Mouse (Mus musculus) olfactory bulb, adult 2 months (tissue): ENCODE data around the gene Cd33. TPM values are rescaled to one million over a fixed set of nuclear protein-coding genes. Genes with fewer than 3 reads are reported as not detected.

ENCODE experiments used
- H3K27ac ChIP-seq: fragments of 200-500 bp; 2 replicates; pipeline ENCODE4 v1.5.1; 2012; ENCODE audit warnings: low read depth, low read length; ENCODE audit not compliant: insufficient read depth
- H3K4me1 ChIP-seq: fragments of 200-500 bp; 2 replicates; pipeline ENCODE4 v1.6.1; 2012; ENCODE audit warnings: low read length; ENCODE audit not compliant: control insufficient read depth, insufficient read depth
- H3K4me3 ChIP-seq: fragments of 200-500 bp; 2 replicates; pipeline ENCODE4 v1.5.1; 2012; ENCODE audit warnings: mild to moderate bottlenecking, low read depth, low read length, moderate library complexity; ENCODE audit not compliant: insufficient read depth
- CTCF ChIP-seq: fragments of 200-500 bp; IDR thresholded peaks from 2 replicates; pipeline ENCODE4 v1.5.1; 2012; ENCODE audit warnings: low read depth, mild to moderate bottlenecking, low read length, moderate library complexity; ENCODE audit not compliant: insufficient read depth
- POLR2A ChIP-seq: fragments of 200-500 bp; IDR thresholded peaks from 2 replicates; pipeline ENCODE4 v1.6.1; 2012; ENCODE audit warnings: mild to moderate bottlenecking, low read depth, low read length, moderate library complexity; ENCODE audit not compliant: insufficient read depth
- WGBS: fragments of 180-500 bp; shearing (Covaris S2); methylation state at CpG from one replicate; pipeline ENCODE4 v1.1.7; 2018; 5-methylcytosine and 5-hydroxymethylcytosine counted together
- polyA plus RNA-seq: library from polyadenylated mRNA; stranded (reverse); fragments of >200 nt; gene quantifications from 2 replicates; pipeline ENCODE4 v1.2.4, GENCODE M21; 2012; ENCODE audit warnings: low replicate concordance; ENCODE audit not compliant: missing spikeins, insufficient read depth, insufficient read length

Cd33 gene
- not detected in 2 replicates for polyA plus RNA-seq

GRCm38 (mm10) chr7:43544225-43544977, at the start of gene Cd33:
Cd33 (minus strand) TSS chr7:43544428.
- no peak for TF ChIP-seq CTCF
- TF ChIP-seq POLR2A: no peak
- no peak within 1 kb of the TSS for H3K4me3 ChIP-seq
- H3K4me1 ChIP-seq: no peaks in the 10 kb centered on the region
- no peak within 1 kb of the TSS for H3K27ac ChIP-seq
- 80% methylated on average over 7 of the region's 7 CpGs for WGBS

GRCm38 (mm10) chr7:43584790-43585189, 40.6 kb upstream of the Cd33 start:
- Histone ChIP-seq H3K4me3 (no peak overlapping the region), H3K27ac (no peak overlapping the region), H3K4me1 (peaks cover 7% of the 10 kb centered on the region)
- TF ChIP-seq CTCF: no peak
- no peak for TF ChIP-seq POLR2A
- WGBS: 90% methylated on average over 5 of the region's 5 CpGs

GRCm38 (mm10) chr7:43580526-43580925, 36.3 kb upstream of the Cd33 start:
- WGBS: 23% methylated on average over 5 of the region's 5 CpGs
- Histone ChIP-seq H3K4me1 (peaks cover 7% of the 10 kb centered on the region), H3K4me3 (peak overlapping the region; percentile 87), H3K27ac (no peak overlapping the region)
- TF ChIP-seq CTCF (no peak), POLR2A (no peak)

GRCm38 (mm10) chr7:43579440-43580171, 35.4 kb upstream of the Cd33 start, which contains the start of gene Zfp719:
Zfp719 (plus strand) TSS chr7:43579610.
- Histone ChIP-seq H3K4me3 (peak within 1 kb of the TSS; percentile 87), H3K4me1 (peaks cover 7% of the 10 kb centered on the region), H3K27ac (peak within 1 kb of the TSS; percentile 93)
- WGBS: under 1% methylated on average over 37 of the region's 37 CpGs
- TF ChIP-seq POLR2A (peak; percentile 71), CTCF (no peak)

GRCm38 (mm10) chr7:43571216-43571615, 27.0 kb upstream of the Cd33 start:
- TF ChIP-seq POLR2A: no peak
- TF ChIP-seq CTCF: no peak
- H3K4me1 ChIP-seq: no peaks in the 10 kb centered on the region
- H3K4me3 ChIP-seq: no peak overlapping the region
- WGBS: 94% methylated on average over 2 of the region's 2 CpGs
- no peak overlapping the region for H3K27ac ChIP-seq

- Histone ChIP-seq H3K4me3 (no peak overlapping the region), H3K27ac (no peak overlapping the region), H3K4me1 (peaks cover 10% of the 10 kb centered on the region)
- WGBS: 43% methylated on average over 6 of the region's 6 CpGs
- no peak for TF ChIP-seq CTCF
- no peak for TF ChIP-seq POLR2A
These were observed 19.1 kb upstream of the Cd33 start for GRCm38 (mm10) chr7:43563300-43563699.

GRCm38 (mm10) chr7:43562651-43563070, 18.4 kb upstream of the Cd33 start:
- Histone ChIP-seq H3K27ac (peak overlapping the region; percentile 4; the same call in 1 of the 2 replicates), H3K4me3 (peak overlapping the region; percentile 68), H3K4me1 (peaks cover 10% of the 10 kb centered on the region)
- TF ChIP-seq POLR2A (no peak), CTCF (no peak)
- under 1% methylated on average over 10 of the region's 10 CpGs for WGBS

- Histone ChIP-seq H3K4me1 (peaks cover 10% of the 10 kb centered on the region), H3K4me3 (peak within 1 kb of the TSS; percentile 68), H3K27ac (peak within 1 kb of the TSS; percentile 4; the same call in 1 of the 2 replicates)
- no peak for TF ChIP-seq CTCF
- no peak for TF ChIP-seq POLR2A
- WGBS: under 1% methylated on average over 27 of the region's 27 CpGs
These were observed 17.9 kb upstream of the Cd33 start, which contains the start of gene Zfp658 for GRCm38 (mm10) chr7:43562006-43562633. Zfp658 (plus strand) TSS chr7:43562256.
